Mouse (Mus musculus) neural tube, embryonic 13.5 days (tissue): ENCODE results near the gene Aqp3. TPM values are rescaled to one million over a fixed set of nuclear protein-coding genes. Genes with fewer than 3 reads are reported as not detected.
"Not testable (repeated sequence)": the region's sequence is repeated elsewhere in the genome, so short reads cannot be mapped to it uniquely, and the experiment has no call there.

Experiments used
- ATAC-seq: fragments of 200-750 bp; cut with Nextera tagmentation; 2 replicates; pipeline ENCODE4 v1.8.0; 2017; ENCODE audit warnings: low read depth, mild to moderate bottlenecking, moderate TSS enrichment, moderate library complexity
- H3K27ac ChIP-seq: fragments of 300-500 bp; sonication (generic); replicated peaks from 2 replicates; pipeline ENCODE4 v1.5.1; 2015; ENCODE audit warnings: moderate library complexity, mild to moderate bottlenecking, inconsistent platforms
- H3K27me3 ChIP-seq: fragments of 300-500 bp; sonication (generic); 2 replicates; pipeline ENCODE4 v1.6.1; 2015; ENCODE audit warnings: mild to moderate bottlenecking, inconsistent platforms
- H3K36me3 ChIP-seq: fragments of 300-500 bp; sonication (generic); 2 replicates; pipeline ENCODE4 v1.6.1; 2015; ENCODE audit warnings: mild to moderate bottlenecking, inconsistent platforms
- H3K4me1 ChIP-seq: fragments of 300-500 bp; sonication (generic); replicated peaks from 2 replicates; pipeline ENCODE4 v1.6.1; 2015; ENCODE audit warnings: inconsistent platforms
- H3K4me2 ChIP-seq: fragments of 300-500 bp; sonication (generic); 2 replicates; pipeline ENCODE4 v1.6.1; 2015; ENCODE audit warnings: inconsistent platforms, mild to moderate bottlenecking, moderate library complexity
- H3K4me3 ChIP-seq: fragments of 300-500 bp; sonication (generic); 2 replicates; pipeline ENCODE4 v1.5.1; 2015; ENCODE audit warnings: mild to moderate bottlenecking, inconsistent platforms
- H3K9ac ChIP-seq: fragments of 300-500 bp; sonication (generic); 2 replicates; pipeline ENCODE4 v1.6.1; 2015; ENCODE audit warnings: moderate library complexity, mild to moderate bottlenecking, inconsistent platforms
- H3K9me3 ChIP-seq: fragments of 300-500 bp; sonication (generic); 2 replicates; pipeline ENCODE4 v1.6.1; 2016; ENCODE audit warnings: inconsistent platforms
- WGBS: fragments of 180-500 bp; shearing (Covaris S2); methylation state at CpG from one replicate; pipeline ENCODE4 v1.1.7; 2015; 5-methylcytosine and 5-hydroxymethylcytosine counted together
- polyA plus RNA-seq: library from polyadenylated mRNA; unstranded; fragments of >200 nt; fragmentation: Nextera tagmentation; extraction: Ambion mirVana; gene quantifications from 2 replicates; pipeline ENCODE4 v1.2.1, GENCODE M21; 2015

Gene Aqp3
- polyA plus RNA-seq, 1 experiment from 2014 or later = 0.20 TPM

DNA sequence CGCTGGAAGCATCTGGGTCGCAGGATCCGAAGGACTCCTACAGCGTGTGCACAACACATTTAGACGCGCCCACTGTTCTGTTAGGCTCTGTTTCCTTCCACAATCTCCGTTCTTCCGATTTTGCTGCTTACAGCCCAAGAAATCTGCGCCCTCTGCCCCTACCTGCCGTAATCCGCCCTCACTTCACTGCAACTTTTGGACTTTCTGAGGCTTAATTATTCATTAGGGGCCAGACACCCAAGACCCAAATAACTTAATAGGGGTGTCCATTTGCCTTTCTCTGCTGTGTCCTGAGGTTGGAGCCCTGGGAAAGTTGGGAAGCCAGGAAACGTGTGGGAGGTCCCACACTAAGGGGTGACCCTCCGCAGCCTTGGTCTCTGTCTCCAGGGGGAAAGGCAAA is 602 bp downstream of the Aqp3 start:
- 48% methylated on average over 13 of the region's 13 CpGs for WGBS
- H3K27ac ChIP-seq = no peak overlapping the region
- H3K4me2 ChIP-seq = peak overlapping the region; percentile 91
- ATAC-seq = no peak
- H3K9me3 ChIP-seq = no peaks in the 10 kb centered on the region
- peak overlapping the region; percentile 46; the same call in 1 of the 2 replicates for H3K4me3 ChIP-seq
- no peaks in the 10 kb centered on the region for H3K36me3 ChIP-seq
- peaks cover 43% of the 10 kb centered on the region for H3K27me3 ChIP-seq
- H3K9ac ChIP-seq = 0 out of 2 replicates have a peak overlapping the region, but pooled peaks have one; percentile 69
- H3K4me1 ChIP-seq = peaks cover 15% of the 10 kb centered on the region

DNA sequence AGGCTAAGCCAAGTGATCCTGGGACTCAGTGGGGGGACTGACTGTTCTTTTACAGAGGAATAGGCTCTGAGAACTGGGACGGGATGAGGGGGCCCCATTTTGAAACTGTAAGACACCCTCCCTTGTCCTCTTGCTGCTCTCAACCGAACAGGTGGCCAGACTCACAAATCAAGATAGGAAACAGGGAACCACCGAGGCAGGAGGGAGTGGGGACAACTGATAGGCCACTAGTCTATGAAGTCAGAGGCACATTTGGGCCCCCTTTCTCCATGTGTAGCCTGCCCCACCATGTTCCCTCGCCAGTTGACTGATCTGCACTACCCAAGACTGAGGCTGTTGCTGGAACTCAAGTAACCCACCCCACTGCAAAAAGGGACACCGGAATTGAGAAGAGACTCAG is 1.2 kb downstream of the Aqp3 start:
- Histone ChIP-seq H3K9me3 (no peaks in the 10 kb centered on the region), H3K27me3 (peaks cover 43% of the 10 kb centered on the region), H3K36me3 (no peaks in the 10 kb centered on the region), H3K4me2 (no peak overlapping the region), H3K4me3 (no peak overlapping the region), H3K4me1 (peaks cover 15% of the 10 kb centered on the region), H3K27ac (no peak overlapping the region), H3K9ac (no peak overlapping the region)
- WGBS = 74% methylated on average over 5 of the region's 5 CpGs
- ATAC-seq = no peak

DNA sequence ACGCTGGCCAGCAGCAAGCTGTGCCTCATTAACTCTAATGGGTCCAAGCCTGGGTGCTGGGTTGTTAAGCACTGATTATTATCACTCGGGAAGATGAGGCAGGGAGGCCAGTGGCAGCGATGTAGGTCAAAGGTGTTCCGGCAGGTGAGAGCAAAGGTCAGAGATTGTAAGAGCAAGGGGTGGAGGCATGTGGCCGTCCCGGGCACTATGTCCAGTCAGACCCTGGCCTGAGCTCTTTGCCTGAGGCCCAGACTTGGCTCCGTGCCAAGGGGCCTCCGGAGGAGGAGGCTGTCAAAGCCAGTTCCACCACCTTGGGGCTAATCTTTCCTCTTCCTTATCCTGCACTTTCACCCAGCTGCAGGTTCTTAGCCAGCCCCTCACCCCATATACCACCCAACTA is 1.8 kb downstream of the Aqp3 start:
- Histone ChIP-seq H3K4me3 (no peak overlapping the region), H3K36me3 (no peaks in the 10 kb centered on the region), H3K27ac (no peak overlapping the region), H3K4me2 (no peak overlapping the region), H3K9me3 (no peaks in the 10 kb centered on the region), H3K9ac (no peak overlapping the region), H3K4me1 (peaks cover 15% of the 10 kb centered on the region), H3K27me3 (peaks cover 43% of the 10 kb centered on the region)
- WGBS = 72% methylated on average over 8 of the region's 8 CpGs
- no peak for ATAC-seq

DNA sequence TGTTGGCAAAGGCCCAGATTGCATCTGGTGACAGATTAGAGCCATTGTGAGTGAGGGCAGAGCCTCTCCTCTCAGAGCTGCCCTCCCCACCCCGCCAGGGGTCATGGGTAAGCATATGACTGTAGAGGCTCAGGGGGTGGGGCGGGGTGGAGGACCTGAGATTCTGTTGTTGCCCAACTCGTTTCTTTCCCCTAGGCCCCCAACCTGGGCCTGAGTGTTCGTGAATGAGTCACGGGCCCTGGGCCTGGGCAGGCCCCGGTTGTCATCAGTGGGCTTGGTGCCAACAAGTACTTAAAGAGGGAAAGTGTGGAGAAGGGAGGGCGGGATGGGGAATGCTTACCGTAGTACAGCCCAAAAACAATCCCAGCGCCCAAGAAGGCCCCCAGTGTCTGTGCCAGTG is 3.6 kb downstream of the Aqp3 start:
- WGBS = 66% methylated on average over 9 of the region's 9 CpGs
- no peak overlapping the region for H3K27ac ChIP-seq
- H3K4me1 ChIP-seq = peaks cover 15% of the 10 kb centered on the region
- H3K36me3 ChIP-seq = no peaks in the 10 kb centered on the region
- no peak overlapping the region for H3K9ac ChIP-seq
- H3K4me2 ChIP-seq = no peak overlapping the region
- peaks cover 39% of the 10 kb centered on the region for H3K27me3 ChIP-seq
- ATAC-seq = no peak
- H3K9me3 ChIP-seq = no peaks in the 10 kb centered on the region
- no peak overlapping the region for H3K4me3 ChIP-seq

DNA sequence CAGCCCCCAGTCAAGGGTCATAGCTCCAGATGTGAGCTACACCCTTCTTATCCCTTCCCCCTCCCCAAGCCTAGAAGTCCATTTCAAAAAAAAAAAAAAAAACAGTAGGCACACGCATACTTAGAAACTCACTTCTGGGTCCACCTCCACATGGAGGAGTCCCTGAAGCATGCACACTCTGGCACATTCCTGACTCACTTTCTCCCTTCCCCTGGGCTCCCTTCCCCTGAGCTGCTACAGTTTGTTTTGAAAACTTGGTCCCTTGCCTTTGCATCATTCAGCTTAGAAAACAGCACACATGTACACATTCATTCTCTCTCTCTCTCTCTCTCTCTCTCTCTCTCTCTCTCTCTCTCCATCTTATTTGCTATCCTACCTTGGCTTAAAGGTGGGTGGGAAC is 5.0 kb downstream of the Aqp3 start:
- Histone ChIP-seq H3K4me2 (no peak overlapping the region), H3K27ac (no peak overlapping the region), H3K4me1 (peaks cover 6% of the 10 kb centered on the region), H3K4me3 (no peak overlapping the region), H3K9me3 (no peaks in the 10 kb centered on the region), H3K27me3 (peaks cover 25% of the 10 kb centered on the region), H3K9ac (no peak overlapping the region), H3K36me3 (no peaks in the 10 kb centered on the region)
- WGBS = 80% methylated on average over 1 of the region's 1 CpGs
- ATAC-seq = no peak

DNA sequence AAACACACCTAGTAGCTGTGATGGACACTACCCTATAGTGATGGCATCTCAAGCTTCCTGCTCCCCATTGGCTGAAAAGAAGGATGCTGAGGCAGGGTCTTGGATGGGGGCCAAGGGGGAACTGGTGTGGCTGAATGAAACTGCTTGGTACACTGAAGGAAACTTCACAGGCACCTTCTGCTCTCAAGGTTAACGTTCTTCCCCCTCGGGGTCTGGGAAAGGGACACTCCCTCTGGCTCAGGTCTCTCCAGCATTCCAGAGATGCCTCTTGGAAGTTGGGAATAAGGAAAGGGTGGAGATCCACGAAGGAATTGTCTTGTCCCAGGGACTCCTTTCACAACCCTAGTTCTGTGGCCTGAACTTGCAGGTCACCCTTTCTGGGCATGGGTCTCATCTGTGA is 6.6 kb downstream of the Aqp3 start:
- ATAC-seq = no peak
- Histone ChIP-seq H3K4me1 (no peaks in the 10 kb centered on the region; the same call in 1 of the 2 replicates), H3K4me2 (no peak overlapping the region), H3K27me3 (peaks cover 9% of the 10 kb centered on the region), H3K36me3 (no peaks in the 10 kb centered on the region), H3K27ac (no peak overlapping the region), H3K9ac (no peak overlapping the region), H3K4me3 (no peak overlapping the region), H3K9me3 (no peaks in the 10 kb centered on the region)
- 65% methylated on average over 3 of the region's 3 CpGs for WGBS

DNA sequence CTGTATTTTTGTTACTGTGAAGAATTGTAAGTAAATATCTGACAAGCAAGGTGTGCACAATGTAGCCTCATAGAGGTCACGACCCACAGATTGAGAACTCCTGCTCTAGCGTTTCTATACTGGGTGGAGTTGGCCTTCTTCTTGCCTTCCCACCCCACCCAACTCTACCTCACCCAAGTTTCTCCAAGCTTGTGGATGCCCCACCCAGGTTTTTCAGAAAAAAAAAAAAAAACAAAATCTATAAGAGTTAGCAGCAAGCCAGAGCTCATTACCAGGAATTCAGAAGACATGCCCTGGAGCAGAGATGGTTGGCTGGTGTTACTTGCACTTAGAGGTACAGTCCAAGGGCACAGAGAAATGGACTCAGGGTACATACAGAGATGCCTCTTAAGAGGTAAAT is 8.3 kb downstream of the Aqp3 start:
- H3K4me3 ChIP-seq = no peak overlapping the region
- no peak overlapping the region for H3K27ac ChIP-seq
- no peaks in the 10 kb centered on the region for H3K4me1 ChIP-seq
- no peak overlapping the region for H3K4me2 ChIP-seq
- H3K36me3 ChIP-seq = no peaks in the 10 kb centered on the region
- H3K27me3 ChIP-seq = no peaks in the 10 kb centered on the region
- ATAC-seq = no peak
- WGBS = 72% methylated on average over 2 of the region's 2 CpGs
- no peaks in the 10 kb centered on the region for H3K9me3 ChIP-seq
- H3K9ac ChIP-seq = no peak overlapping the region

DNA sequence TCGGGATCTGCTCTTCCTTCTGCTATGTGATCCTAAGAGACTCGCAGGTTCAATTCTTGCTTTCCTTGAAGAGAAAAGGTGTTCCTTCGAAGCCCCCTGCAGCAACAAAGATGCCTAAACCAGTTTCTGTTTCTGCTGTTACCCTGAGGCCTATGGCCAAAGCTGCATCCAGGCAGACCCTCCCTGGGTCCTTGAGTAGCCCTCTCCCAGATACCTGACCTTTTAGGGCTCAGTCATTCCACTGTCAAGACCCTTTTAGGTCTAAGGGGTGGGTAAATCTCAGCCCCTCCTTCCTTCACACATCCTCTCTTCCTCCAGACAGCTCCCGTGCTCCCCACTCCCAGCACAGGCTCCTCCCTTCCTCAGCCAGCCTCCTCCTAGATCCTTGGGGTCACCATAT is 8.8 kb downstream of the Aqp3 start:
- 81% methylated on average over 4 of the region's 4 CpGs for WGBS
- H3K36me3 ChIP-seq = no peaks in the 10 kb centered on the region
- ATAC-seq = no peak
- H3K27ac ChIP-seq = no peak overlapping the region
- no peak overlapping the region for H3K4me3 ChIP-seq
- no peaks in the 10 kb centered on the region for H3K9me3 ChIP-seq
- no peak overlapping the region for H3K9ac ChIP-seq
- no peaks in the 10 kb centered on the region for H3K27me3 ChIP-seq
- H3K4me2 ChIP-seq = no peak overlapping the region
- no peaks in the 10 kb centered on the region for H3K4me1 ChIP-seq

DNA sequence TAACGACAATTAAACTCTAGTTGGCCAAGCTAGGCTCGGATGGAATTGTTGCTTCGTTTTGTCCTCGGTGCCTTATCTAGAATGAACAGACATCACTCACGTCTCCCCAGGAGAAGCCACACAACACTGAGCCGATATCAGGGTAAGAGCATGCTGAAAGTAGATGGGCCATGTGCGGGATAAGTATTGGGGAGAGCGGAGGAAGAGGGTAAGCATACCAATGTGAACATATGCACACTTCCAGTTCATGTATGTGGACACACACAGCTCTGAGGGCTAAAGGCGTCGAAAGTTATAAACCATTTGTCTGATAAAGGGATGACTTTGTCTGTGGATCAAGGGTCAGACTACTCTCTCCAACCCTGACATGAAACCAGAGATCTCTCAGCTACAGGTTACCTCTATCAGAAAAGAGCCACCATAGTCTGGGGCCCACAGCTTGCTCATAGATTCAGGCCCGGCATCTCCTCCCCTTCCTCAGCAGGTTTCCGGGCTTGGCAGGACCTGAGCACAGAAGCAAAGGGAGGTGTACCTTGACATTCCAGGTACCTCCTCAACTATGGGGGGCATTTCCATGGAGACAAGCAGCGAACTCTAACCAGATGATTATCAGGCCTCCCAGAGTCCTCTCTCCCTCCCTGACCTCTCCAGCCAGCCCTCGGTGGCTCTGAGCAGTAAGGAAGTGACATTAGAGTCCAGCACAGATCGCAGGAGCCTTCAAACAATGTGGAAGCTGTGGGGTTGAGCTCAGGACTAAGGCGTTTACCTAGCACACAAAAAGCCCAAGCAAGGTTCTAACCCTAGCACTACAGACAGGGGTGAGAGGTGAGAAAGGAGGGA is 10.3 kb downstream of the Aqp3 start:
- H3K27me3 ChIP-seq = no peaks in the 10 kb centered on the region
- H3K9me3 ChIP-seq = no peaks in the 10 kb centered on the region
- ATAC-seq = no peak
- H3K4me1 ChIP-seq = no peaks in the 10 kb centered on the region
- H3K36me3 ChIP-seq = no peaks in the 10 kb centered on the region
- no peak overlapping the region for H3K4me2 ChIP-seq
- no peak overlapping the region for H3K27ac ChIP-seq
- H3K4me3 ChIP-seq = no peak overlapping the region
- 89% methylated on average over 16 of the region's 16 CpGs for WGBS
- H3K9ac ChIP-seq = no peak overlapping the region

DNA sequence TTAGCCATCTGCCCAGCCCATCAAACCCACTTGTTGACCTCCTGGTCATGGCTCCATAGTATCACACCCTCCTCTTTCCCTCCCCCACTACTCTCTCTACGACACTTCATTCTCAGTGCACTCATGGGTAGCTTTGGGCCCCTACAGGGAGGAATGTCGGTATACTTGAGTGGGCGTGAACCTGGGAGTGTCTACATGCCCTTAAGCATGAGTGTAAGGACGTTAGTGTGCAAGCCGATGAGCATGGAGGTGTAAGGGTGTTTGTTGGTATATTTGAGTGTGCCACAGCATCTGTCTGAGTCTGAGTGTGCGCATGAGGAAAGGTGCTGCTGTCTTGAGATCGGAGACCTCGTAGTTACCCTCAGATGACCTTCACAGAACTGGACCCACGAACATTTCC is 11.0 kb downstream of the Aqp3 start:
- H3K9me3 ChIP-seq = no peaks in the 10 kb centered on the region
- no peak overlapping the region for H3K27ac ChIP-seq
- no peak overlapping the region for H3K9ac ChIP-seq
- H3K36me3 ChIP-seq = no peaks in the 10 kb centered on the region
- 75% methylated on average over 9 of the region's 9 CpGs for WGBS
- H3K27me3 ChIP-seq = no peaks in the 10 kb centered on the region
- H3K4me1 ChIP-seq = no peaks in the 10 kb centered on the region
- no peak for ATAC-seq
- H3K4me3 ChIP-seq = no peak overlapping the region
- no peak overlapping the region for H3K4me2 ChIP-seq

DNA sequence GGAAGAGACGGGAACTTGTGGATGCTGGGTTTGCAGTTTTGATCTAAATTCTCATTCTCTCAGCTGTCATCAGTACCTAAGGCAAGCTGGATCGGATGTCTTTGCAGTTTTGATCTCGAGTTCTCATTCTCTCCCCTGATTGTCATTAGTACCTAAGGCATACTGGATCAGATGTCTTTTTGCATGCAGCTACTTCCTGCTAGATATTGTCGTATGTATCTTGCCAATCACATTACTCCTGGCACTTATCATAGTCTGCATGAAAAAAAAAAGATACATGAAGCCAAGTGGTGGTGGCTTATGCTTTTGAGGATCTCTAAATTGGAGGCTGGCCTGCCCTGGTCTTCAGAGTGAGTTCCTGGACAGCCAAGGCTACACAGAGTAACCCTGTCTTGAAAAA is 13.2 kb downstream of the Aqp3 start:
- no peak for ATAC-seq
- Histone ChIP-seq H3K27me3 (no peaks in the 10 kb centered on the region), H3K4me1 (no peaks in the 10 kb centered on the region), H3K36me3 (no peaks in the 10 kb centered on the region), H3K9me3 (no peaks in the 10 kb centered on the region), H3K27ac (no peak overlapping the region), H3K4me3 (no peak overlapping the region), H3K9ac (no peak overlapping the region), H3K4me2 (no peak overlapping the region)
- WGBS = 91% methylated on average over 4 of the region's 4 CpGs

DNA sequence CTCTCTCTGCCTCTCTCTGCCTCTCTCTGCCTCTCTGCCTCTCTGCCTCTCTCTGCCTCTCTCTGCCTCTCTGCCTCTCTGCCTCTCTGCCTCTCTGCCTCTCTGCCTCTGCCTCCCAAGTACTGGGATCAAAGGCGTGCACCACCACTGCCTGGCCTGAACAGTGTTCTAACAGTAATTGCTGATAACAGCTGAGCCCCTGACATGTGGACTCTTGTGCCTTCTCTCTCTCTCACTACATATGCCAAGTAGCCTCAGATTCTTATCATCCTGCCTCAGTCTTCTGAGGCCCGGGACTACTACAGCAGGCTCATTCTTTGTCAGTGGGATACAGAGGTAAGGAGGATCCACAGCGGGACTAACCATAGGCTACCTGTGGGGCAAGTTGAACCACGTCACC is 15.2 kb downstream of the Aqp3 start:
- WGBS = 72% methylated on average over 4 of the region's 4 CpGs

DNA sequence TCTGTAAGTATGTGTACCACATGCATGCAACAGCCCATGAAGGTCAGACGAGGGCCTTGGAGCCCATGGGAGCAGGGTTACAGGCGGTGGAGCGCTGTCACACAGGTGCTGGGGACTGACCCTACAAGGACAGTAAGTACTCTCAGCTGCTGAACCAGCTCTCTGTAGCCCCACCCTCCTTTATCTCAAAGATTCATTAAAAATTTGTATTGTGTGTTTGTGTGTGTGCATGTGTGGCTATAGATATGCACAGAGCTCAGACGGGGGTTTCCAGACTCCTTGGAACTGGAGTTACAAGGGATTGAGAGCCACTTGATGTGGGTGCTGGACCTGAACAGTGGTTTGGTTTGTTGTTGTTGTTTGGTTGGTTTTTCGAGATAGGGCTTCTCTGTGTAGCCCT is 16.2 kb downstream of the Aqp3 start:
- Histone ChIP-seq H3K27ac (no peak overlapping the region), H3K9me3 (no peaks in the 10 kb centered on the region), H3K4me3 (no peak overlapping the region), H3K4me1 (no peaks in the 10 kb centered on the region), H3K27me3 (no peaks in the 10 kb centered on the region), H3K9ac (no peak overlapping the region), H3K4me2 (no peak overlapping the region), H3K36me3 (no peaks in the 10 kb centered on the region)
- no peak for ATAC-seq
- 85% methylated on average over 5 of the region's 5 CpGs for WGBS

More for the DNA sequence above, 15.2 kb downstream of the Aqp3 start:
- not testable (repeated sequence) for H3K4me1 ChIP-seq, H3K9ac ChIP-seq, H3K4me2 ChIP-seq, H3K36me3 ChIP-seq, H3K27ac ChIP-seq, H3K27me3 ChIP-seq, H3K4me3 ChIP-seq, H3K9me3 ChIP-seq, ATAC-seq
